Mouse (Mus musculus) bone marrow macrophage, adult 2 months (primary cell): Measurements from ENCODE around the gene Gorasp2.

ENCODE experiments used
- CTCF ChIP-seq: IDR thresholded peaks from 2 replicates; pipeline ENCODE4 v1.5.1; 2012; ENCODE audit warnings: low read depth, mild to moderate bottlenecking, low read length, moderate library complexity
- POLR2A ChIP-seq: IDR thresholded peaks from 2 replicates; pipeline ENCODE4 v1.6.1; 2012; ENCODE audit warnings: mild to moderate bottlenecking, low read depth, low read length, borderline replicate concordance

GRCm38 (mm10) chr2:70751655-70752054 lies 90.3 kb downstream of the Gorasp2 start:
- TF ChIP-seq CTCF (no peak), POLR2A (no peak)
